Mouse (Mus musculus): ENCODE measurements around the gene Gm9736. TPM values are rescaled to one million over a fixed set of nuclear protein-coding genes. Genes with fewer than 3 reads are reported as not detected.
"Not testable (repeated sequence)": the region's sequence is repeated elsewhere in the genome, so short reads cannot be mapped to it uniquely, and the experiment has no call there.

Gene Gm9736
- not detected in 2 replicates for polyA plus RNA-seq (2014; fragmentation: Nextera tagmentation; extraction: Ambion mirVana)

GRCm38 (mm10) chr10:77751254-77751653 is at the start of gene Gm9736:
Gene Gm9736, minus strand, starts transcription at chr10:77751354.
- not testable (repeated sequence) for H3K27me3 ChIP-seq (ENCODE audit: control insufficient read depth, insufficient read depth, low read length); H3K4me2 ChIP-seq; H3K4me1 ChIP-seq (ENCODE audit: control insufficient read depth, insufficient read depth, low read length); H3K9me3 ChIP-seq (replicated peaks; ENCODE audit: control insufficient read depth, low read length); H3K4me3 ChIP-seq (ENCODE audit: low read depth, low read length); H3K9ac ChIP-seq (ENCODE audit: low read depth, low read length); H3K27ac ChIP-seq (ENCODE audit: low read depth, low read length); ATAC-seq (replicated peaks; ENCODE audit: insufficient number of reproducible peaks, low FRiP score, low TSS enrichment); H3K36me3 ChIP-seq (ENCODE audit: control insufficient read depth, insufficient read depth, low read length)
- 46% methylated on average over 1 of the region's 1 CpGs for WGBS (ENCODE audit: insufficient replicate concordance)

GRCm38 (mm10) chr10:77798921-77799508 is 47.9 kb upstream of the Gm9736 start, which contains the start of gene Gm19668:
Gene Gm19668, minus strand, starts transcription at chr10:77799133.
- Histone ChIP-seq H3K4me3 (ENCODE audit: low read depth, low read length) (no peak within 1 kb of the TSS), H3K9ac (ENCODE audit: low read depth, low read length) (no peak within 1 kb of the TSS), H3K4me1 (ENCODE audit: control insufficient read depth, insufficient read depth, low read length) (peaks cover 10% of the 10 kb centered on the region), H3K27ac (ENCODE audit: low read depth, low read length) (no peak within 1 kb of the TSS), H3K36me3 (ENCODE audit: control insufficient read depth, insufficient read depth, low read length) (no peaks in the 10 kb centered on the region), H3K9me3 (replicated peaks; ENCODE audit: control insufficient read depth, low read length) (no peaks in the 10 kb centered on the region), H3K4me2 (no peak within 1 kb of the TSS), H3K27me3 (ENCODE audit: control insufficient read depth, insufficient read depth, low read length) (no peaks in the 10 kb centered on the region)
- no peak for ATAC-seq (replicated peaks; ENCODE audit: insufficient number of reproducible peaks, low FRiP score, low TSS enrichment)
- 49% methylated on average over 8 of the region's 8 CpGs for WGBS (ENCODE audit: insufficient replicate concordance)

- not testable (repeated sequence) for ATAC-seq (replicated peaks; ENCODE audit: insufficient number of reproducible peaks, low FRiP score, low TSS enrichment); H3K4me2 ChIP-seq; H3K9me3 ChIP-seq (replicated peaks; ENCODE audit: control insufficient read depth, low read length); H3K27me3 ChIP-seq (ENCODE audit: control insufficient read depth, insufficient read depth, low read length); H3K4me3 ChIP-seq (ENCODE audit: low read depth, low read length); H3K9ac ChIP-seq (ENCODE audit: low read depth, low read length); H3K36me3 ChIP-seq (ENCODE audit: control insufficient read depth, insufficient read depth, low read length); H3K27ac ChIP-seq (ENCODE audit: low read depth, low read length)
- 24% methylated on average over 3 of the region's 3 CpGs for WGBS (ENCODE audit: insufficient replicate concordance)
- H3K4me1 ChIP-seq (ENCODE audit: control insufficient read depth, insufficient read depth, low read length): peaks cover 10% of the 10 kb centered on the region
Measured at GRCm38 (mm10) chr10:77798164-77798920, 47.2 kb upstream of the Gm9736 start.

- H3K4me2 ChIP-seq: no peak overlapping the region
- no peak overlapping the region for H3K9ac ChIP-seq (ENCODE audit: low read depth, low read length)
- ATAC-seq (replicated peaks; ENCODE audit: insufficient number of reproducible peaks, low FRiP score, low TSS enrichment): no peak
- no peaks in the 10 kb centered on the region for H3K27me3 ChIP-seq (ENCODE audit: control insufficient read depth, insufficient read depth, low read length)
- no peaks in the 10 kb centered on the region for H3K36me3 ChIP-seq (ENCODE audit: control insufficient read depth, insufficient read depth, low read length)
- no peak overlapping the region for H3K4me3 ChIP-seq (ENCODE audit: low read depth, low read length)
- WGBS (ENCODE audit: insufficient replicate concordance): 9% methylated on average over 3 of the region's 3 CpGs
- H3K9me3 ChIP-seq (replicated peaks; ENCODE audit: control insufficient read depth, low read length): no peaks in the 10 kb centered on the region
- H3K4me1 ChIP-seq (ENCODE audit: control insufficient read depth, insufficient read depth, low read length): peaks cover 10% of the 10 kb centered on the region
- H3K27ac ChIP-seq (ENCODE audit: low read depth, low read length): no peak overlapping the region
Measured at GRCm38 (mm10) chr10:77797677-77798076, 46.5 kb upstream of the Gm9736 start.

- no peak for ATAC-seq (replicated peaks; ENCODE audit: insufficient number of reproducible peaks, low FRiP score, low TSS enrichment)
- WGBS (ENCODE audit: insufficient replicate concordance): 43% methylated on average over 2 of the region's 2 CpGs
- no peak within 1 kb of the TSS for H3K27ac ChIP-seq (ENCODE audit: low read depth, low read length)
- H3K9me3 ChIP-seq (replicated peaks; ENCODE audit: control insufficient read depth, low read length): no peaks in the 10 kb centered on the region
- no peak within 1 kb of the TSS for H3K4me2 ChIP-seq
- H3K4me3 ChIP-seq (ENCODE audit: low read depth, low read length): no peak within 1 kb of the TSS
- H3K4me1 ChIP-seq (ENCODE audit: control insufficient read depth, insufficient read depth, low read length): peaks cover 10% of the 10 kb centered on the region
- H3K27me3 ChIP-seq (ENCODE audit: control insufficient read depth, insufficient read depth, low read length): no peaks in the 10 kb centered on the region
- H3K9ac ChIP-seq (ENCODE audit: low read depth, low read length): no peak within 1 kb of the TSS
- no peaks in the 10 kb centered on the region for H3K36me3 ChIP-seq (ENCODE audit: control insufficient read depth, insufficient read depth, low read length)
Measured at GRCm38 (mm10) chr10:77794976-77795375, 43.8 kb upstream of the Gm9736 start, which contains the start of gene Gm9639. Gene Gm9639, minus strand, starts transcription at chr10:77795076.

- WGBS (ENCODE audit: insufficient replicate concordance): 72% methylated on average over 2 of the region's 2 CpGs
- H3K4me2 ChIP-seq: no peak overlapping the region
- ATAC-seq (replicated peaks; ENCODE audit: insufficient number of reproducible peaks, low FRiP score, low TSS enrichment): no peak
- no peaks in the 10 kb centered on the region for H3K9me3 ChIP-seq (replicated peaks; ENCODE audit: control insufficient read depth, low read length)
- H3K36me3 ChIP-seq (ENCODE audit: control insufficient read depth, insufficient read depth, low read length): no peaks in the 10 kb centered on the region
- H3K4me1 ChIP-seq (ENCODE audit: control insufficient read depth, insufficient read depth, low read length): no peaks in the 10 kb centered on the region
- no peaks in the 10 kb centered on the region for H3K27me3 ChIP-seq (ENCODE audit: control insufficient read depth, insufficient read depth, low read length)
- H3K9ac ChIP-seq (ENCODE audit: low read depth, low read length): no peak overlapping the region
- H3K27ac ChIP-seq (ENCODE audit: low read depth, low read length): no peak overlapping the region
- no peak overlapping the region for H3K4me3 ChIP-seq (ENCODE audit: low read depth, low read length)
Measured at GRCm38 (mm10) chr10:77788621-77789020, 37.5 kb upstream of the Gm9736 start.

- H3K27me3 ChIP-seq (ENCODE audit: control insufficient read depth, insufficient read depth, low read length); ATAC-seq (replicated peaks; ENCODE audit: insufficient number of reproducible peaks, low FRiP score, low TSS enrichment): not testable (repeated sequence)
- WGBS (ENCODE audit: insufficient replicate concordance): no CpG with 5 or more reads among the region's 1 CpGs
Measured at GRCm38 (mm10) chr10:77787876-77788275, 36.7 kb upstream of the Gm9736 start, which contains the start of gene Gm7137. Gene Gm7137, minus strand, starts transcription at chr10:77788200.

GRCm38 (mm10) chr10:77783396-77783795 is 32.2 kb upstream of the Gm9736 start:
- H3K9ac ChIP-seq (ENCODE audit: low read depth, low read length); H3K4me3 ChIP-seq (ENCODE audit: low read depth, low read length); H3K27me3 ChIP-seq (ENCODE audit: control insufficient read depth, insufficient read depth, low read length); H3K27ac ChIP-seq (ENCODE audit: low read depth, low read length); H3K36me3 ChIP-seq (ENCODE audit: control insufficient read depth, insufficient read depth, low read length); H3K4me2 ChIP-seq; H3K9me3 ChIP-seq (replicated peaks; ENCODE audit: control insufficient read depth, low read length); H3K4me1 ChIP-seq (ENCODE audit: control insufficient read depth, insufficient read depth, low read length); ATAC-seq (replicated peaks; ENCODE audit: insufficient number of reproducible peaks, low FRiP score, low TSS enrichment): not testable (repeated sequence)
- WGBS (ENCODE audit: insufficient replicate concordance): 83% methylated on average over 2 of the region's 3 CpGs

More at GRCm38 (mm10) chr10:77787876-77788275, 36.7 kb upstream of the Gm9736 start, which contains the start of gene Gm7137:
- not testable (repeated sequence) for H3K36me3 ChIP-seq (ENCODE audit: control insufficient read depth, insufficient read depth, low read length); H3K4me3 ChIP-seq (ENCODE audit: low read depth, low read length); H3K9me3 ChIP-seq (replicated peaks; ENCODE audit: control insufficient read depth, low read length); H3K4me1 ChIP-seq (ENCODE audit: control insufficient read depth, insufficient read depth, low read length); H3K4me2 ChIP-seq; H3K9ac ChIP-seq (ENCODE audit: low read depth, low read length); H3K27ac ChIP-seq (ENCODE audit: low read depth, low read length)

Measured in heart, embryonic 11.5 days (tissue).